Mouse (Mus musculus) A20 (cell line): ENCODE measurements around the gene Zfp423.
"Not testable (repeated sequence)": the region's sequence is repeated elsewhere in the genome, so short reads cannot be mapped to it uniquely, and the experiment has no call there.

Source experiments
- DNase-seq: peaks from one replicate; pipeline ENCODE4 v3.0.0-alpha.2; 2011; ENCODE audit warnings: low read depth, low spot score

Zfp423 gene

GRCm38 (mm10) chr8:87904108-87904507 is 55.3 kb downstream of the Zfp423 start:
- no peak for DNase-seq

DNA sequence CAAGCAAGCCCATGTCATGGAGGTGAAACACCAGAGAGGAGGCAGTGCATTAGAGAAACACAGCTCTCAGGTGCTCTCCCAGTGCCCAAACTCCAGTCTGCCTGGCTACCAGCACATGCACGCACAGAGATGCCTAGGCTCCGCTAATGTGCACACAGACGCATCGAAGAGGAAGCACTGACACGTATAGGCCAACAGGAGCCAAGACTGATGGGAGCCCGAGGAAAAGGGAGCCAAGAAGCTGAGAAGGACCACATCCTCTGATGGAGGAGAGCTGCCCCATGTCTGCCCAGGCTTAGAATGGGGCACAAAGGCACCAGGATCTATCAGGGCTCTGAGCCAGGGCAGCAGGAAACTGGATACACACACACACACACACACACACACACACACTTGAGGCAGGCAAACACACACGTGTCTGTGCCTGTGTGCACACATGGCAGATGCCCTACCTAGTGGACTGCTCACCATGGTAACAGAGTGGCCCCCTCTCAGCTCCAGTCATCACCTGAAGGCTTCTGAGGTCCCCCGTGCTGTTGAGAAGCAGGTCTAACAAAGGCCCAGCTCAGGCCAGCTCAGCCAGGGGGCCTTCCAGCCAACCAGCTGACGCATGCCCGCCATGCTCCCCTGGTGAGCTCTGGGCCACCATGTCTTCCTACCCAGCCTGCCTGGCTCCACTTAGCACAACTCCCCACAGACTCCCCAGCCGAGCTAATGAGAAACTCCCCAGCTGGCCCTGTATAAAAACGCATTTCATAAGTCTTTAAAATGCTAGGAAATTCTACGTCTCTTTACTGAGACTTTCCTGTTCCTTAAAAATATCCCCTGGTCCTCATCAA is 64.0 kb downstream of the Zfp423 start:
- DNase-seq: no peak

DNA sequence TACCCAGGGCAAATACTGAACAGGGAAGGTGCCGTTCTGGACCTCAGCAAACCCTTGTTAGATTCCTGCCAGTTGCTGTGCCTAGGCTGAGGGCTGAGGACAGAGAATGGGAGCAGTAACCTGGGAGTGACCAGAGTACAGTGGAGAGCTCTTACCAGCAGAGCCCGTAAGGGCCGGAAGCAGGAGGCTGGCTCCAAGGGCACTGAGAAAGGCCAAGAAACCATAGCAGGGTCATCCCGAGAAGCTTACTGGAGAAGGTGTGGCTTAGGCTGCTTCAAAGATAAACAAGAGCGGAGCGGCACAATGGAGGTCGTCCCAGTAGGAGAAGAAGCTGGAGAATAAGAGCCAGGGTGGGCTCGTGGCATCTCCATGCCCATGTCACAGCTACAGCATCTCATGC is 65.1 kb downstream of the Zfp423 start:
- no peak for DNase-seq

DNA sequence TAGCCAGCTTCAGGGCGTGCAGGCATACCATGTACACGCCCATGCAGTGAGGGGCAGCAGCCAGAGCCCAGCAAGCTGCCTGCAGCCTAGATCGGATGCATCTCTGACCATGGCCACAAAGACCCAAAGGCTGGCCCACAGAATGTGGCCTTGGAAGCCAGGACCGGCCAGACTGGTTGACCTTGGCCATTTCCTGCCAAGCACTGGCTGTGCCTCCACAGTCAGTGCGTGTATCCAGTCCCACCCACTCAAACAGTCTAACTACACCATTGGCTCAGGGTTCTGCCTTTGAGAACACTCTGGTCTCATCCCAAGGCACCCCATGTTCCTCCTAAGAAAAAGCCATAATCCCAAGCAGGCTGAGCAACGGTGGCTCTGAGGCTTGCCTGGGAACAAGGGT is 65.8 kb downstream of the Zfp423 start:
- no peak for DNase-seq

GRCm38 (mm10) chr8:87892891-87893290 is 66.5 kb downstream of the Zfp423 start:
- DNase-seq: no peak

- no peak for DNase-seq
These were observed 67.5 kb downstream of the Zfp423 start for GRCm38 (mm10) chr8:87891884-87892283.

DNA sequence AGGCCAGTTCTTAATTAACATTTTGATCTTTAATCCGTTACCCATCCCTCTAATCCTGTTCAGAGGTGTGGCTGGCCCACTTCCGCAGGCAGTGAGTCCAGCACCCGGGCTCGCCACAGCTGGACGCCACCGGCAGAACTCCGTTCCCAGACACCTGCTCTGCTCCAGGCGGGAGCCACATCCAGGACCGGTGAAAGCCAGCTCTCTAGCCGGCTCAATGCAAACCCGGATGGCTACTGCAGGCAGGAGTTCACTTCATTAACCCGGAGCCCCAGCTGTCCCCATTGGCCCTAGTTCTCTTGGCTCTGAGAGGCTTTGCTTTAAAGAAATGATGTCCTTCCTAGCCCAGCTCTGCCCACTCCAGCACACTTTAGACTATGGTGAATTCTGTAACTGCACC is 71.4 kb downstream of the Zfp423 start:
- no peak for DNase-seq

DNA sequence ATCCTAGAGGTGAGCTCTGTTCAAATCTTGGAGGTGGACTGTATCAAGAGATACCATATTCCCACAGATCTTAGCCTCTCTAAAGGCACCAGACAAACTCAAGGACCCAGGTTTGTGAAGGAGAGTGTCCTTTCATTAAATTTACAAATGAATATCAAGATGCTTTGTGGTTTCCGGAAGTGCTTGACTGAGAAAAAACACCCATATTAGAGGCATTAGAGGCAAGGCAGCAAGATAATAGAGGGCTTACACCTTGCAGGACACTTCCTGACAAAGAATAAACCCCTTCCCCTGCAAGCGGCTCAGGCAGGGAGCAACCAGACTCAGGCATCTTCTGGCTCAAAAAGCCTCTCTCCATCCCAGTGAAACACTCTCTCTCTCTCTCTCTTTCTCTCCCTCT is 78.3 kb downstream of the Zfp423 start:
- DNase-seq: no peak

DNA sequence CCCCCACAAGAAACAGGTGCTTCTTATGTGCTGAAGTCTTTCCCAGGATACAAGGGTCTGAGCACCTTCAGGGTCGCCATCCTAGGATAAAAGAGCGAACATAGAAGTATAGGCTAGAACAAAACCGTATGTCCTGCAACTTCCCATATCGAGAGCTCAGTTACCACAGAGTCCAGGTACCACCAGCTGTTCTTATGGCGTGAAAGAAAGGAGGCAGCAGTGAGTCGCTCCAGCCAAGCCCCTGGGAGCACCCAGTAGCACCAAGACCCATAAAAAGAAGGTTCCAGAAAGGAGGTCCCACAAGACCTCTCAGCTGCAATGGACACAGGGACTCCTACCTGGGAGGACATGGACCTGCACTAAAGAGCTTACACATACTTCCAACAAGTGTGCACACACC is 83.5 kb downstream of the Zfp423 start:
- DNase-seq: no peak

- no peak for DNase-seq
These were observed 83.9 kb downstream of the Zfp423 start for GRCm38 (mm10) chr8:87875452-87875851.

- no peak for DNase-seq
These were observed 86.3 kb downstream of the Zfp423 start for GRCm38 (mm10) chr8:87872987-87873550.

DNA sequence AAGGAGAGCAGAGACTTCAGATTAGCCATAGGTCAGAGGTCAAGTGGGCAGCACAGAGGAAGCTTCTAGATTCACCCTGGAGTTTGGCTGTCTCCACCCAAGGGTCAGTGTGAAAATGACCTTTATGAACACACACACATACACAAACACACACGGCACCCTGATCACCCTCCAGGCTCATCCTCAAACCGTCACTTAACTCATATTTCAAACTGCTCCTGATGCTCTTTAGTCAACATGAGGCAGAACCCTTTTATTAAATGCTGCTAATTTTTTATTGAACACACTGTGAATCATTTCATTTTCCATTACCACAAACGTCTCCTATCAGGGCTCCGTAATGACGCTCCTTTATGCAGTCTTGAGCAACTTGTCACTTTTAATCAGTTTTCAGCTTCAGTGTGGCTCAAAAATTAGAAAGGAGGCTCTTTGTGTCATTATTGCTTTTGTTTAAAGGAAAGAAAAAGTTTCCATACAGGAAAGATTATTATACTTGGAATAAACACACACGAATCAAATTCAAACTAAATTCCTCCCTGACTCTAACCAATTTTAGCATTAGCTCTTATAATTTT is 87.0 kb downstream of the Zfp423 start:
- no peak for DNase-seq

DNA sequence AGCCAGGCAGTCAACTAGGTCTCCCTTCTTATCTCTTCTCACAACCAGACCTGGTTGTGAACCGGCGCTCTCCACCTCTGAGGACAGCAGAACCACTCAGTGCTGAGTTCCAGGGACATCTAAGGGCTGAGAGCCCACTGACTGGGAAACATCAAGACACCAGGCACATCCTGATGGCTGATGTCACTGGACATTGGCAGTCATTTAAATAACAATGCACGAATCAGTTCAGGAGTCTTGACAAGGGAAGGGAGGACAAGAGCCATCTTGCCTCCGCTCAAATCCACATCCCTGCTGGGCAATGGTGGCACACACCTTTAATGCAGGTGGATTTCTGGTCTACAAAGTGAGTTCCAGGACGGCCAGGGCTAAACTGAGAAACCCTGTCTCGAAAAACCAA is 92.8 kb downstream of the Zfp423 start:
- no peak for DNase-seq

GRCm38 (mm10) chr8:87864236-87864635 is 95.2 kb downstream of the Zfp423 start:
- peak; percentile 53 for DNase-seq

DNA sequence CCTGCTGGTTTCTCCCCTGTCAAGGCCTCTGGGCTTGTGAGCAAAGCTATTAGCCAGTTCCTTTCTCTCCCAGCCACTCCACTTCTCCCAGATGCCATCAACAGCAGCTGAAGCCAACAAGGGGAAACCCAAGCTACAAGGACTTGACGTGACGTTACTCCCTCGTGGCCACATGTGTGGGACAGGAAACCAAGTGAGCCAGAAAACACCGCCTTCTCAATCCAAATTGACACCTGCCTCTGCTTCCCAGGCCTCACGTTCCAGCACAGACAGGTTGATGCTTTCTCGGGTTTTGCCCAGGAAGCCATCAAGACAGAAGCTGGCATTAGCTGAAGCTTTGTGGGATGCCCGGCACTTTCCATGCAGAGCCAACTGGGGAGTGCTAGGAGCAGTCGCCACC is 96.3 kb downstream of the Zfp423 start:
- no peak for DNase-seq

GRCm38 (mm10) chr8:87861718-87862117 is 97.7 kb downstream of the Zfp423 start:
- no peak for DNase-seq

- DNase-seq: no peak
These were observed 98.5 kb downstream of the Zfp423 start for GRCm38 (mm10) chr8:87860905-87861304.

- no peak for DNase-seq
These were observed 107.5 kb downstream of the Zfp423 start for GRCm38 (mm10) chr8:87851871-87852270.

GRCm38 (mm10) chr8:87851380-87851779 is 108.0 kb downstream of the Zfp423 start:
- DNase-seq: no peak

DNA sequence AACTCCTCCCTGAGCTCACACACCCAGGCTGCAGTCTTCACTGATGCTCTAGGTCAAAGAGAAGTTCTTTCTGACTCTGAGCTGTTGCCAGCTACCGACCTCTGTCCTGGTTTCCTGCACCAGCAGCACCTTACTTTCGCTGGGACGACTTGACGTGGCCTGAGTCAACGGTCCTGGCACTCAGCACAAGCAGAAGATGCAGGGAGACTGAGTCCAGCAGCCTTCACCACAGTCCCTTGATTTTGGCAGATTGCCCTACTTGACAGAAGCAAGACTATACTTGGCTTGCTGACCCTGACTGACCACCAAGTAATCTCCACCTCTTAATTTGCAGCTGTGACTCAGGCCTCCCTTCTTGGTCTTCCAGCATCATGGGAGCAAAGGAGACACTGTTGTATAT is 110.6 kb downstream of the Zfp423 start:
- no peak for DNase-seq

GRCm38 (mm10) chr8:87847796-87848195 is 111.6 kb downstream of the Zfp423 start:
- no peak for DNase-seq

GRCm38 (mm10) chr8:87842096-87842495 is 117.3 kb downstream of the Zfp423 start:
- not testable (repeated sequence) for DNase-seq

- DNase-seq: no peak
These were observed 122.1 kb downstream of the Zfp423 start for GRCm38 (mm10) chr8:87837266-87837665.
